Mouse (Mus musculus): ENCODE measurements around the gene Dusp5. TPM values are rescaled to one million over a fixed set of nuclear protein-coding genes. Genes with fewer than 3 reads are reported as not detected.
A peak's percentile ranks its signal among the peaks of the same experiment; 100 is the strongest.

The Dusp5 gene
- total and polyA plus RNA-seq, 3 experiments = 4.7 to 7.5 (median 6.9) TPM

DNA sequence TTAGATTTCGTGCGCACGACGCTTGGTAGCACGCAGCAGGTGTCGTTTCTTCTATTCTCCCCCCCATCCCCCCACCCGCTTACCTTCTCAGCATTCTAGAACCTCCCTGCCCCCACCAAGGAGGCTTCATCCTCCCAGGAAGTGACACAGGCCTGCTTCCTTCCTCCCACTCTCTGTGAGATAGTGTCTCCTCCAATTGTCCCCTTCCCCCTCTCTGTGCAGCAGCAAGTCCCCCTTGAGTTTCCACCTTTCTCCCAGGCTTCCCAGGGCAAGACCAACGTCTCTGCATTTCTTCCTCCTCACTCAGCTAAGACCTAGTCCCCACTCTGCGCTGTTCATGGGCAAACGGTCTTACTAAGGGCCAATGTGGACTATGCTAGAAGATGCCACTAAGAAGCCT is 8.9 kb upstream of the Dusp5 start:
- Histone ChIP-seq H3K79me2 (replicated peaks; ENCODE audit: control insufficient read depth, insufficient read depth, low read length) (no peaks in the 10 kb centered on the region), H3K4me1 (ENCODE audit: control insufficient read depth, insufficient read depth, low read length) (peaks cover 5% of the 10 kb centered on the region), H3K9ac (ENCODE audit: low read depth, low read length) (no peak overlapping the region), H3K27me3 (ENCODE audit: control insufficient read depth, insufficient read depth, low read length) (no peaks in the 10 kb centered on the region), H3K4me3 (no peak overlapping the region), H3K36me3 (ENCODE audit: control insufficient read depth, insufficient read depth, low read length) (no peaks in the 10 kb centered on the region), H3K27ac (no peak overlapping the region)
- DNase-seq = no peak
- no peak for TF ChIP-seq EP300 (IDR thresholded peaks at IDR 0.05; ENCODE audit: insufficient read depth, low read depth, low read length)
- no peak for TF ChIP-seq CTCF (IDR thresholded peaks at IDR 0.05)
- no peak for TF ChIP-seq POLR2A (IDR thresholded peaks at IDR 0.05; ENCODE audit: insufficient read depth, low read depth, low read length)
- intact Hi-C loops (cut with DNase I) = no loop called here
- 41% methylated on average over 10 of the region's 10 CpGs for WGBS

DNA sequence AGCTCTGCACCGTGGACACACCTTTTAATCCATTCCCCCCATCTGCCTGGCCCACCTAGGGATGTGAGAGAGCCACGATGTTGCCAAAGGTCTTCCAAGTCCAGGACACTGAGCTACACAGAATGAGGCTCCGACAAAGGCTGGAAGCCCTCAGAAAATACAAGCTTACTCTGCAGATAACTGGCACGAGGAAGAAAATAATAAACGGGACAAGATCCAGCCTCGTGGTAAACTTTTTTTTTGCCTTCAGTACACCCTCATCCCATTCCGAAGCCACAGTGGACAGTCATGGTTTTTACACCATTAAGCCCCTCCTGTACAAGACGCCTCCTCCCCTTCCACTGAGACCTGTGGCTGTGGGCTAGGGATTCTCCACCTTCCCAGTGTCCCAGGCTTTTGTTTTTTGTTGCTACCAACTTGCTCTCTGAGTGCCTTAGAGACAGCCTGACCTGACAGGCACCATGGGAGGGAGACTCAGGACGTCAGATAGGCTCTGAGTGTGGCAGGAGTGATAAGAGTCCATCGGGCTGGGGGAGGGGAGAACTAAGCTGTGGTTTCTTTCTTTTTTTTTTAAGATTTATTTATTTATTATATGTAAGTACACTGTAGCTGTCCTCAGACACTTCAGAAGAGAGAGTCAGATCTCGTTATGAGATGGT is 7.6 kb upstream of the Dusp5 start:
- no peak for DNase-seq
- WGBS = 35% methylated on average over 11 of the region's 11 CpGs
- H3K79me2 ChIP-seq (replicated peaks; ENCODE audit: control insufficient read depth, insufficient read depth, low read length) = no peaks in the 10 kb centered on the region
- H3K27me3 ChIP-seq (ENCODE audit: control insufficient read depth, insufficient read depth, low read length) = no peaks in the 10 kb centered on the region
- no peak overlapping the region for H3K4me3 ChIP-seq
- no peak overlapping the region for H3K9ac ChIP-seq (ENCODE audit: low read depth, low read length)
- no peak overlapping the region; the same call in 1 of the 2 replicates for H3K27ac ChIP-seq
- TF ChIP-seq EP300 (IDR thresholded peaks at IDR 0.05; ENCODE audit: insufficient read depth, low read depth, low read length) (0 out of 2 replicates have a peak, but pooled peaks have one; percentile 28), POLR2A (IDR thresholded peaks at IDR 0.05; ENCODE audit: insufficient read depth, low read depth, low read length) (no peak), CTCF (IDR thresholded peaks at IDR 0.05) (no peak)
- intact Hi-C loops (cut with DNase I) = no loop called here
- H3K4me1 ChIP-seq (ENCODE audit: control insufficient read depth, insufficient read depth, low read length) = peaks cover 5% of the 10 kb centered on the region
- H3K36me3 ChIP-seq (ENCODE audit: control insufficient read depth, insufficient read depth, low read length) = no peaks in the 10 kb centered on the region

DNA sequence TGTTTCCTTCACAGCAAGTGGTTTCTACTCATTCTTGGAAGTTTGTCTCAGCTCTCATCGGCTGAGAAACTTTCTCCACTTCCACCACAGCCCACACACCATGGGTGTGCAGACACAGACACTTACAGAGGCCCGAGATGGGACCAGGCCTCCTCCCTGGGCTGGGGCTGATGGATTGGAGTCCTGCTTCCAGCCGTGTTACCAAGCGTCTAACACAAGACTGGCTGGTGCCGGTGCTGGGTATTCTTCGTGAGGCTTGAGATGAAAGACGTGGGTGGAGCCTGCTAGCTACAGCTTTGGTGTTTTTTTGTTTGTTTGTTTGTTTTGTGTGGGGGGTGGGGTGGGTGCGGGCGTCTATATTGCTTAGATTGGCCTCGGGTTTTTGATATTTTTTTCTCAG is 1.4 kb upstream of the Dusp5 start:
- Histone ChIP-seq H3K79me2 (replicated peaks; ENCODE audit: control insufficient read depth, insufficient read depth, low read length) (no peaks in the 10 kb centered on the region), H3K27ac (no peak overlapping the region), H3K4me1 (ENCODE audit: control insufficient read depth, insufficient read depth, low read length) (no peaks in the 10 kb centered on the region), H3K9ac (ENCODE audit: low read depth, low read length) (no peak overlapping the region), H3K36me3 (ENCODE audit: control insufficient read depth, insufficient read depth, low read length) (no peaks in the 10 kb centered on the region), H3K4me3 (no peak overlapping the region), H3K27me3 (ENCODE audit: control insufficient read depth, insufficient read depth, low read length) (no peaks in the 10 kb centered on the region)
- 74% methylated on average over 10 of the region's 10 CpGs for WGBS
- intact Hi-C loops (cut with DNase I) = no loop called here
- TF ChIP-seq EP300 (IDR thresholded peaks at IDR 0.05; ENCODE audit: insufficient read depth, low read depth, low read length) = no peak
- no peak for TF ChIP-seq CTCF (IDR thresholded peaks at IDR 0.05)
- no peak for TF ChIP-seq POLR2A (IDR thresholded peaks at IDR 0.05; ENCODE audit: insufficient read depth, low read depth, low read length)
- no peak for DNase-seq

DNA sequence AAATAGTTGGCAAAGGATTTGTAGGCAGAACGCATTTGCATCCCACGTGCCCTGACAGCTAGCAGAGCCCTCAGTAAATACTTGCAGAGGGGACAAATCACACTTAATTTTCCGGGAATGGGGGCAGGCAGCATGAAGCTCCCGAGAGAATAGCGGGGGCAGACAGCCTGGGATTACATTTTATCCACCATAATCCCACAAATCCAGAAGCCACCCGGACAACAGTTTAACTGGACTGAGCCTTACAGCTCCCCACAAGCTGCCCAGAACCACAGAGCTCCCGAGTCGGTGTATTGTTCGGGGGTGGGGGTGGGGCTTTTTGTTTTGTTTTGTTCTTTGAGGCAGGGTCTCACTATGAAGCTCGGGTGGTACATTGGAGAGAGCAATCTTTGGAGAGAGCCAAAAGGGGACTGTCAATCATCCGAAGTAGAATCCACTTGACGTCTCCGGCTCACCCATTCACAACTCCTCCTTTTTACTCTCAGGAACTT is 733 bp upstream of the Dusp5 start:
- Histone ChIP-seq H3K79me2 (replicated peaks; ENCODE audit: control insufficient read depth, insufficient read depth, low read length) (no peaks in the 10 kb centered on the region), H3K27me3 (ENCODE audit: control insufficient read depth, insufficient read depth, low read length) (no peaks in the 10 kb centered on the region), H3K4me3 (peak overlapping the region; percentile 64), H3K9ac (ENCODE audit: low read depth, low read length) (peak overlapping the region; percentile 88), H3K27ac (peak overlapping the region; percentile 88), H3K36me3 (ENCODE audit: control insufficient read depth, insufficient read depth, low read length) (no peaks in the 10 kb centered on the region), H3K4me1 (ENCODE audit: control insufficient read depth, insufficient read depth, low read length) (no peaks in the 10 kb centered on the region)
- WGBS = 9% methylated on average over 13 of the region's 13 CpGs
- no peak for DNase-seq
- intact Hi-C loops (cut with DNase I) = no loop called here
- no peak for TF ChIP-seq EP300 (IDR thresholded peaks at IDR 0.05; ENCODE audit: insufficient read depth, low read depth, low read length)
- no peak for TF ChIP-seq POLR2A (IDR thresholded peaks at IDR 0.05; ENCODE audit: insufficient read depth, low read depth, low read length)
- no peak for TF ChIP-seq CTCF (IDR thresholded peaks at IDR 0.05)

DNA sequence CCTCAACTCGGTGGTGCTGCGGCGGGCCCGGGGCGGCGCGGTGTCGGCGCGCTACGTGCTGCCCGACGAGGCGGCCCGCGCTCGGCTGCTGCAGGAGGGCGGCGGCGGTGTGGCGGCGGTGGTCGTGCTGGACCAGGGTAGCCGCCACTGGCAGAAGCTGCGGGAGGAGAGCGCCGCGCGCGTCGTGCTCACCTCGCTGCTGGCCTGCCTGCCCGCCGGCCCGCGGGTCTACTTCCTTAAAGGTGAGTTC is 471 bp downstream of the Dusp5 start:
- H3K9ac ChIP-seq (ENCODE audit: low read depth, low read length) = peak overlapping the region; percentile 70
- peak overlapping the region; percentile 88 for H3K27ac ChIP-seq
- intact Hi-C loops (cut with DNase I) = no loop called here
- H3K4me3 ChIP-seq = peak overlapping the region; percentile 64
- no peaks in the 10 kb centered on the region for H3K4me1 ChIP-seq (ENCODE audit: control insufficient read depth, insufficient read depth, low read length)
- WGBS = 0% methylated on average over 36 of the region's 36 CpGs
- no peaks in the 10 kb centered on the region for H3K27me3 ChIP-seq (ENCODE audit: control insufficient read depth, insufficient read depth, low read length)
- no peak for TF ChIP-seq POLR2A (IDR thresholded peaks at IDR 0.05; ENCODE audit: insufficient read depth, low read depth, low read length)
- no peak for TF ChIP-seq EP300 (IDR thresholded peaks at IDR 0.05; ENCODE audit: insufficient read depth, low read depth, low read length)
- TF ChIP-seq CTCF (IDR thresholded peaks at IDR 0.05) = no peak
- H3K79me2 ChIP-seq (replicated peaks; ENCODE audit: control insufficient read depth, insufficient read depth, low read length) = no peaks in the 10 kb centered on the region
- no peaks in the 10 kb centered on the region for H3K36me3 ChIP-seq (ENCODE audit: control insufficient read depth, insufficient read depth, low read length)
- DNase-seq = no peak

DNA sequence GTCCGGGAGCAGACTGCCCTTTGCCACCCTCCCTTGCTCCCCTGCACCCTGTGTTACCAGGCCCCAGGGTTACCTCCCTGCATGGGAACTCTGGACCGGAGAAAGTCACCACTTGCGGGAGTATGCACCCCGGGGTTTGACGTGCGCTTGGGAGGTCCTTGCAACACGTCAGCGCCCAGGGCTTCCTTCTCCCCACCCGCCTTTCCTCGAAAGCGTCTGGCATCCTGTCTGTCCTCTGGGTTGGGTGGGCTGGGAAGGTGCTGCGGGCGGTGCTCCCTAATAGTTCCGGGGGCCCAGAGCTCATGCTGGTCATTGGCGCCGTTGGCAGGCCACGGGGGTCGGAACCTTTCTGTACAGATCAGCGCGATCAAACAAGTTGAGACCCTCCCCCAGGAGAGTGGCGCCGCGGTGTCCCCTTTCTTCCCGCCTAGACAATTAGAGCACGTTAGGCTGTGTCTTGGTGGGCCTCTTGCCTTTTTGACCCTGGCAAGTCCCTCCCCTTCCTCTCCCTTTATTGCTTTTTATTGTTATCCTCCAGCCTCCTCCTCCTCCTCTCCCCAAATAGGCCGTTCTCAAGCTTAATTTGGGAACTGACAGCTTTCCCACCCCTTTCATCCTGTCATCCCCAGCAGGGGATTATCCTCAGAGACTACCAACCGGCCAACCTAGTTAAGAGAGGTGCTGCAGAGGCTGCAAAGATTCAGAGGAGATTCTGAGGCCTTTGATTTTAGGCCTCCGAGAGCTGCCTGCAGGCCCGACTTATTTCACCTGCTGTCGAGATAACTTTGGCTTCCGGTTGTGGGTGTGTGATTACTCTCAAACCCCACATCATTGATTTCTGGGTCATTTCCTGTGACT is 1.0 kb downstream of the Dusp5 start:
- no peak for TF ChIP-seq POLR2A (IDR thresholded peaks at IDR 0.05; ENCODE audit: insufficient read depth, low read depth, low read length)
- no peak for TF ChIP-seq EP300 (IDR thresholded peaks at IDR 0.05; ENCODE audit: insufficient read depth, low read depth, low read length)
- no peak for TF ChIP-seq CTCF (IDR thresholded peaks at IDR 0.05)
- H3K9ac ChIP-seq (ENCODE audit: low read depth, low read length) = peak overlapping the region; percentile 70
- 14% methylated on average over 31 of the region's 31 CpGs for WGBS
- no peaks in the 10 kb centered on the region for H3K27me3 ChIP-seq (ENCODE audit: control insufficient read depth, insufficient read depth, low read length)
- DNase-seq = peak; percentile 42 to 59
- peak overlapping the region; percentile 88 for H3K27ac ChIP-seq
- H3K36me3 ChIP-seq (ENCODE audit: control insufficient read depth, insufficient read depth, low read length) = no peaks in the 10 kb centered on the region
- H3K79me2 ChIP-seq (replicated peaks; ENCODE audit: control insufficient read depth, insufficient read depth, low read length) = no peaks in the 10 kb centered on the region
- peak overlapping the region; percentile 64 for H3K4me3 ChIP-seq
- H3K4me1 ChIP-seq (ENCODE audit: control insufficient read depth, insufficient read depth, low read length) = no peaks in the 10 kb centered on the region
- intact Hi-C loops (cut with DNase I) = loop anchor here (5.0 kb wide), 2 partner anchors 33 to 108 kb away; no protein-coding TSS in a partner anchor
